In the genomic region with DNA sequence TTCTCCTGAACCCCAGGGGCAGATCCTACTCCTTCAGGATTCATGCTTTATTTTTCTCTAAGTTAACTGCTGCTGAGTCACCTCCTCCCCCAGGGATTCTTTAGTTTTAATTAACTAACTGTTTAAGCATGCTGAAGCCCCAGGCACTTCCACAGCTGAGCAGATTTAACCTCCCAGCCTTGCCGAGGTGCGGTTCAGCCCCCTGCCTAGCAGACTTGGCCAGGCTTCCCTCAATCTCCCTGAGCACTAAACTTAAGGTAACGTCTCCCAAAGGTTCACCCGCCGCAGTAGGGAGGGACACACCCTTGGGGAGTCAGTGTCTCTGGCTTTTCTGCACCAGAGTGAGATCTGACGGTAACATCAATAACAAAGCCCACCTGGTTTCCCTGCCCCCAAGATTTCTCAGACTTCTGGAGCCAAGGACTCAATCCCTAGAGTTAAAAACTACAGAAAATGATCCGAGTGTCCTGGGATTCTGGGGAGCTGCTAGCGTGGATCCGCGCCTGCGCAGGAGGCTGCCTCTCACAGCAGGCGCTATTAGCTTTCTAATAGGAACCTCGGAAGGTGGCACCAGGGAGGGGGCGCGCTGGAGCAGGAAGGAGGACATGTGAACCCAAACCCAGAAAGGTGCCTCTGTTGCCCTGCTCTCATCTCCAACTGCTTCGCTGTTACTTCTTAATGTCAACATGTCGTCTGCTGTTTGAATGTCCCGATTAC, we compare ENCODE assay signal across 8 mouse cellular contexts.
A peak's percentile ranks its signal among the peaks of the same experiment; 100 is the strongest.
DNase-seq lines count a peak whose midpoint lies in the region; TF ChIP-seq lines count a peak whose summit lies in the region.

No protein-coding gene starts in this region.

- TF ChIP-seq CTCF in lung, adult 2 months (IDR thresholded peaks at IDR 0.05; ENCODE audit: insufficient read depth, low read length): no peak

- TF ChIP-seq POLR2A in lung, adult 2 months (IDR thresholded peaks at IDR 0.05; ENCODE audit: borderline replicate concordance, extremely low read depth, low read depth, low read length): no peak

- 2% methylated on average over 18 of the region's 18 CpGs for WGBS in lung, adult 2 months

- DNase-seq in gastrocnemius, adult 18-20 months (ENCODE audit: low spot score): peak; percentile 7
- DNase-seq in gastrocnemius, postnatal 4 days (ENCODE audit: low spot score in 2 of 2): no peak
- peak; percentile 75 for DNase-seq in embryo, embryonic 11 days
- DNase-seq in heart, adult 9 months (ENCODE audit: low spot score in 2 of 2): peak; percentile 11 to 23
- peak; percentile 16 for DNase-seq in kidney, adult 9 months
- peak; percentile 6 for DNase-seq in lung, adult 2 months
- peak; percentile 75 for DNase-seq in retina, postnatal 1 day
- no peak for DNase-seq in spleen, postnatal 14 days (ENCODE audit: low spot score in 2 of 2)

- no peaks in the 10 kb centered on the region for H3K4me1 ChIP-seq in lung, adult 2 months (ENCODE audit: control insufficient read depth, insufficient read depth, low read length)

- H3K4me3 ChIP-seq in lung, adult 2 months (replicated peaks; ENCODE audit: extremely low read depth, low read depth, low read length): no peak overlapping the region

Comparison
In these comparisons a context has a peak if more than half of its experiments do, and no peak if none do; other contexts are left out.
1. DNase-seq: peak in gastrocnemius, adult 18-20 months (single experiment), embryo, embryonic 11 days (single experiment), heart, adult 9 months (2 of 2), kidney, adult 9 months (single experiment), lung, adult 2 months (single experiment) and retina, postnatal 1 day (single experiment); none in gastrocnemius, postnatal 4 days (0 of 2) and spleen, postnatal 14 days (0 of 2).